Mouse (Mus musculus) G1E (cell line): Measurements from ENCODE around the gene Raver1. TPM values are rescaled to one million over a fixed set of nuclear protein-coding genes. Genes with fewer than 3 reads are reported as not detected.

Source experiments
- ATAC-seq: 2 replicates; pipeline ENCODE4 v1.8.0; 2016; ENCODE audit warnings: mild to moderate bottlenecking; ENCODE audit not compliant: insufficient number of reproducible peaks, poor library complexity, low FRiP score, severe bottlenecking; ENCODE audit errors: extremely low read depth
- DNase-seq: peaks from one replicate; pipeline ENCODE4 v3.0.0; 2012; ENCODE audit warnings: low spot score
- H3K27me3 ChIP-seq: 2 replicates; pipeline ENCODE4 v1.6.1; 2012; ENCODE audit warnings: mild to moderate bottlenecking, low read length, inconsistent platforms; ENCODE audit not compliant: insufficient read depth
- H3K36me3 ChIP-seq: replicated peaks from 2 replicates; pipeline ENCODE3; 2012; ENCODE audit warnings: mild to moderate bottlenecking, inconsistent platforms
- H3K4me1 ChIP-seq: 2 replicates; pipeline ENCODE4 v1.6.1; 2012; ENCODE audit warnings: low read depth, low read length, inconsistent platforms, mixed read lengths; ENCODE audit not compliant: insufficient read depth
- H3K4me3 ChIP-seq: 2 replicates; pipeline ENCODE4 v1.5.1; 2012; ENCODE audit warnings: low read depth, mild to moderate bottlenecking, inconsistent platforms, low read length, moderate library complexity, mixed read lengths
- H3K9me3 ChIP-seq: replicated peaks from 2 replicates; pipeline ENCODE4 v1.6.1; 2012; ENCODE audit warnings: inconsistent platforms
- CTCF ChIP-seq: IDR thresholded peaks from 2 replicates; pipeline ENCODE4 v1.5.1; 2012; ENCODE audit warnings: low read depth, low read length, inconsistent platforms, mixed read lengths
- GATA1 ChIP-seq: IDR thresholded peaks from 2 replicates; pipeline ENCODE4 v1.6.1; 2012; ENCODE audit warnings: borderline replicate concordance, low read length, inconsistent platforms, mixed read lengths
- GATA2 ChIP-seq: IDR thresholded peaks from 2 replicates; pipeline ENCODE4 v1.6.1; 2012; ENCODE audit warnings: low read depth, low read length, inconsistent platforms, borderline replicate concordance
- POLR2AphosphoS5 ChIP-seq: IDR thresholded peaks from 2 replicates; pipeline ENCODE4 v1.6.1; 2012; ENCODE audit warnings: low read depth, low read length, inconsistent platforms; ENCODE audit not compliant: insufficient replicate concordance
- TAL1 ChIP-seq: conservative IDR thresholded peaks from 2 replicates; pipeline ENCODE4 v1.6.1; 2012; ENCODE audit warnings: low read depth, low read length, inconsistent platforms, mixed read lengths
- polyA plus RNA-seq: library from polyadenylated mRNA; stranded (reverse); fragments of >175 nt; gene quantifications from 2 replicates; pipeline ENCODE4 v1.2.3, GENCODE M21; 2012
- total RNA-seq, 2 experiments: library from RNA; stranded (forward) in 1 of 2; stranded (reverse) in 1 of 2; fragments of 200-1000 nt in 1 of 2; fragments of >200 nt in 1 of 2; fragmentation: Nextera tagmentation in 1 of 2; gene quantifications; 2 replicates each; pipeline ENCODE4 v1.2.3; 2014 to 2017

The Raver1 gene
- total and polyA plus RNA-seq, 3 experiments, result 0.92 to 72.2 (median 19.6) TPM

DNA sequence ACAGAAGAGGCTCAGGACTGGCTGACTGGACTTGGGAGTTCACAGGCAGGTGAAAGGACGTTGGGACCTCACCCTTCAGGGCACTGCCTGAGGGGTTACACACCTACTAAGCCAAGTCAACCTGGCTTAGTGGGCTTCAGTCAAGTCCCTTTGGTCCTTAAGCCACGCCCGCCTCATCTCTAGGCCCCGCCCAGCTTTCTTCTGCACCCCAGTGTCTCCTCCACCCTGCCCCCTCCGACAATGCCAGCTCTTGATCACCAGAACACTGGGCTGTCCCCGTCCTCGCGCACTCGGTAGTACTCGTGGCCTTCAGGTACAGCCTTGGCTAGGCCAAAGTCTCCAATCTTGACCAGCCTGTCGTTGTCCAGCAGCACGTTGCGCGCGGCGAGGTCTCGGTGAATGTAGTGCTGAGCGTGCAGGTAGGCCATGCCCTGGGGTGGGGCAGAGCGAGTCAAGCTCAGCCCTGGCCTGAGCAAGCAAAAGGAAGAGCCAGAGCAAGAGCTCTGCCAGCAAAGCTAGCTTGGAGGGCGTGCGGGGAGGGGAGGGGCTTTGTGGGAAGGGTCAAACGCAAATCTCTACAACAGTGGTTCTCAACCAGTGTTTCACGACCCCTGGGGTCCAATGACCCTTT lies 15.9 kb upstream of the Raver1 start:
- DNase-seq (no peak), ATAC-seq (no peak)
- TF ChIP-seq CTCF, result no peak
- TF ChIP-seq POLR2AphosphoS5, result no peak
- no peak for TF ChIP-seq TAL1
- no peak for TF ChIP-seq GATA1
- no peak for TF ChIP-seq GATA2
- peaks cover 14% of the 10 kb centered on the region for H3K4me1 ChIP-seq
- H3K9me3 ChIP-seq, result no peaks in the 10 kb centered on the region
- peaks cover 86% of the 10 kb centered on the region for H3K36me3 ChIP-seq
- no peak overlapping the region for H3K4me3 ChIP-seq
- no peaks in the 10 kb centered on the region for H3K27me3 ChIP-seq

DNA sequence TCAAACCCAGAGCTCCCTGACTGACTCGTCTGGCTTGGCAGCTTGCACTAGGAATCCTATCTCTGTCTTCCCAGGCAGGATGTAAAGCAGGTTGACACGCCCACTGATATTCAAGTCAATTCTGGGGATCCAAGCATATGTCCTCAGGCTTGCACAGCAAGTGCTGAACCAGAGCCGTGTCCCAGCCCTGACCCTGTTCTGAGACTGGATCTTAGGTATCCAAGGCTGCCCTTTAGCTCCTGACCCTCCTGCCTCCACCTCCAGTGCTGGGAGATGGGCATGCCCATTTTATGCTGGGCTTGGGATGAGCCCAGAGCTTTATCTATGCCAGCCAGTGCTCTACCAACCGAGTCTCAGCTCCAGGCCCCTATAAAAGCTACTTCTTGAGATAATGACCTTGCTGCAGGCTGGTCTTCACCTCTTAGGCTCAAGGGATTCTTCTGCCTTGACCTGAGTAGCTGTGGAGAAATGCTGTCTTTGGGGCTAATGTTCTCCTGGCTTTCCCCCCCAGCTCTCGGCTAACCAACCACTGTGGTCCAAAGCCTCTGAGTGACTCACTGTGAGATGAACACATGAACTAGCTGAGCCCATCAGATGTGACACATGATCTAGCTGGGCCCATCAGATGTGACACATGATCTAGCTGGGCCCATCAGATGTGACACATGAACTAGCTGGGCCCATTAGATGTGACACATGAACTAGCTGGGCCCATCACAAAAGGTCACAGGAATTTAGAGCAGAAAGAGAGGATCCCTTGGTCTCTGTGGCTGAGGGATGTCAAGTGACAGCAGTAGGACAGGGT lies 14.2 kb upstream of the Raver1 start:
- no peak for ATAC-seq
- Histone ChIP-seq H3K9me3 (no peaks in the 10 kb centered on the region), H3K4me3 (no peak overlapping the region), H3K36me3 (peaks cover 93% of the 10 kb centered on the region), H3K27me3 (no peaks in the 10 kb centered on the region), H3K4me1 (peaks cover 14% of the 10 kb centered on the region)
- TF ChIP-seq TAL1 (no peak), GATA1 (no peak), POLR2AphosphoS5 (no peak), CTCF (no peak), GATA2 (no peak)
- DNase-seq, result no peak

DNA sequence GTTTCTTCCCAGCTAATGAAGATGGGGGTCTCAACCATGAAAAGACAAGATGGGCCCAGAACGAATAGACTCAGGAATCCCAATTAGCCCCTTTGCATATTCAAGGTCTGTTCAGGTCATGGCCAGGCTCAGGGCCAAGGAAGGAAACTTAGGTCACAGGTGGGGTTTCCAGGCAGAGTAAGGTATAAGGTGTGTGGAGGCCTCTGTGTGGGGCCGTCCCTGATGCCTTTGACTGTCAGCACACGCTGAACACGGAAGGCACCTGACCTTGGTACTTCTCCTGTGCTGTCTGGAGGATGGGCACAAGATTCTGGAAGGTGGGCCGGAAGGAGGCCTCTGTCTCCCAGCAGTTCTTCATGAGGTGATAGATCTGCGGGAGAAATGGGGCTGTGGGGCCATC lies 13.0 kb upstream of the Raver1 start:
- H3K27me3 ChIP-seq, result no peaks in the 10 kb centered on the region
- DNase-seq (no peak), ATAC-seq (no peak)
- TF ChIP-seq GATA1 (no peak), GATA2 (no peak)
- no peaks in the 10 kb centered on the region for H3K9me3 ChIP-seq
- H3K4me1 ChIP-seq, result peaks cover 14% of the 10 kb centered on the region
- peaks cover 93% of the 10 kb centered on the region for H3K36me3 ChIP-seq
- H3K4me3 ChIP-seq, result no peak overlapping the region

DNA sequence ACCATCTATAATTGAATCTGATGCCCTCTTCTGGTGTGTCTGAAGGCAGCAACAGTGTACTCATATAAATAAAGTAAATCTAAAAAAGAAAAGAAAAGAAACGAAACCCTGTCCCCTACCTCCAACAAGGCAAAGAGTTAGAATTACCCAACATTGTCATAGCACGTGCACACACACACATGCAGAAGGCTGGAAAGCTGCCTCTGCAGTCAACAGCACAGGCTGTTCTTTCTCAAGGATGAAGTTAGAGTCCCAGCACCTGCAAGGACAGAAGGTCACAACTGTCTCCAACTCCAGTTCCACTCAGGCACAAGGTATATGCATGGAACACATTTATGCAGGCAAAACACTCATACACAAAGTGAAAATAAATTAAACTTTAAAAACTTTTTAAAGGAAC lies 10.3 kb upstream of the Raver1 start:
- peaks cover 15% of the 10 kb centered on the region for H3K4me1 ChIP-seq
- peaks cover 86% of the 10 kb centered on the region for H3K36me3 ChIP-seq
- DNase-seq (no peak), ATAC-seq (no peak)
- H3K4me3 ChIP-seq, result no peak overlapping the region
- H3K9me3 ChIP-seq, result no peaks in the 10 kb centered on the region
- TF ChIP-seq TAL1 (no peak), GATA2 (no peak), POLR2AphosphoS5 (no peak), GATA1 (no peak), CTCF (no peak)
- no peaks in the 10 kb centered on the region for H3K27me3 ChIP-seq

DNA sequence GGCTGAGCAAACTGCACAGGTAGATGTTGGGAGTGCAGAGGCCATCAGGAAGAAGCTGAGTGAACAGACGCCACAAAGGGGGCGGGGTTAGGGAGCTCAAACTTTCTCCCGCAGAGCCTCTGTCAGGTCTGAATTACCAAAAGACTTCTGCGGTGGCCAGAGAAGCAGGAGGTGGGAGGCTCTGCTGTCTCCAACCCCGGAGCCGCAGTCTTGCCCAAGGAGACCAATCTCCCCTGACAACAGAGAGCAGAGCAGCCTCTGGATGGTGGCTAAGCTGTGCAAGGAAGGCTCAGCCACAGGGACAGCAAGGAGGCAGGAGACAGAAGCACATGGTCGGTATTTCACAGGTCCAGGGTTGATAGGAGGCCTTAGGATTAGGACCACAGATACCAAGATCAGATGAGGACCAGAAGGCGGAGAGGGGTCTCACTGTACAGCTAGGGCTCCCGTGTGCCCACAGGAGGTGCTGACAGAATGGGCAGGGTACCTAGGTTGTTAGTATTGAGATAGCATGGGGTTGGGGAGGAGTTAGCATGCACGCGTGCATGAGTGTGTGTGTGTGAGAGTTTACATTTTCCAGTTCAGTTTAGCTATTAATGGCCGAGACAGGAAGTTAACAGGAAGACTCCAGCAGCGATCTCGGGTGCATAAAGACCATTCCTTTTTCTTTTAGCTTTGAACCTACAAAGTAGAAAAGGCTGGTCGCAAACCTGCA lies 8.8 kb upstream of the Raver1 start:
- Histone ChIP-seq H3K4me3 (no peak overlapping the region), H3K9me3 (no peaks in the 10 kb centered on the region), H3K4me1 (peaks cover 11% of the 10 kb centered on the region), H3K36me3 (peaks cover 87% of the 10 kb centered on the region), H3K27me3 (no peaks in the 10 kb centered on the region)
- ATAC-seq, result no peak
- TF ChIP-seq TAL1 (no peak), POLR2AphosphoS5 (no peak), GATA1 (no peak), GATA2 (no peak), CTCF (no peak)
- DNase-seq, result no peak

DNA sequence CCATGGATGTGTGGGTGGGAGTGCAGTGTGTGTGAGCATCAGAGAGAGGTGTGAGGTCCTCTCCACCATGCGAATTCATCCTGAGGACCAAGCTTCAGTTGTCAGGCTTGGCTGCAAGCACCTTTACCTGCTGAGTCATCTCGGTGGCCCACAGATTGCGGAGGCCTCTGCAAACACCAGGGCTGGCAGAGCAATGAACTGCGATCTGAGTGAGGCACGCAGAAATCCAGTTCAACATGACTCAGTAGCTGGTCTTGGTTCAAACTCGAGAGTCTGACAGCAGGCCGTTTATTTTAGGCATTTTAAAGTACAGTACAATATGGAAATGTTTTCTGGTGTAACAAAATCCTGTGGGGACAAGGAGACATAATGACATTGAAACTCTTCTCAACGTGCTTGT lies 6.0 kb upstream of the Raver1 start:
- no peaks in the 10 kb centered on the region for H3K9me3 ChIP-seq
- H3K4me3 ChIP-seq, result no peak overlapping the region
- TF ChIP-seq POLR2AphosphoS5 (no peak), CTCF (no peak)
- peaks cover 13% of the 10 kb centered on the region for H3K4me1 ChIP-seq
- H3K27me3 ChIP-seq, result no peaks in the 10 kb centered on the region
- DNase-seq (no peak), ATAC-seq (no peak)
- peaks cover 86% of the 10 kb centered on the region for H3K36me3 ChIP-seq
